Mouse (Mus musculus) hindbrain, embryonic 11.5 days (tissue): ENCODE data around the gene Gm20547. TPM values are rescaled to one million over a fixed set of nuclear protein-coding genes. Genes with fewer than 3 reads are reported as not detected.

Experiments used
- ATAC-seq: fragments of 200-750 bp; cut with Nextera tagmentation; 2 replicates; pipeline ENCODE4 v1.8.0; 2017; ENCODE audit warnings: mild to moderate bottlenecking, moderate TSS enrichment, moderate library complexity; ENCODE audit not compliant: low FRiP score
- DNase-seq: peaks from one replicate; pipeline ENCODE4 v3.0.0-alpha.2; 2015; ENCODE audit warnings: low spot score
- H3K27ac ChIP-seq: fragments of 300-500 bp; sonication (generic); 2 replicates; pipeline ENCODE4 v1.5.1; 2014; ENCODE audit warnings: mild to moderate bottlenecking, low read depth, low read length
- H3K27me3 ChIP-seq: fragments of 300-500 bp; sonication (generic); 2 replicates; pipeline ENCODE4 v1.6.1; 2014; ENCODE audit warnings: mild to moderate bottlenecking, low read length, moderate library complexity, mixed read lengths; ENCODE audit not compliant: control insufficient read depth, insufficient read depth
- H3K36me3 ChIP-seq: fragments of 300-500 bp; sonication (generic); 2 replicates; pipeline ENCODE4 v1.6.1; 2014; ENCODE audit warnings: mild to moderate bottlenecking, low read length, moderate library complexity, mixed read lengths; ENCODE audit not compliant: control insufficient read depth, insufficient read depth
- H3K4me1 ChIP-seq: fragments of 300-500 bp; sonication (generic); replicated peaks from 2 replicates; pipeline ENCODE4 v1.6.1; 2014; ENCODE audit warnings: low read length, mixed read lengths; ENCODE audit not compliant: control insufficient read depth, insufficient read depth
- H3K4me2 ChIP-seq: fragments of 300-500 bp; sonication (generic); replicated peaks from 2 replicates; pipeline ENCODE4 v1.6.1; 2014; ENCODE audit warnings: mild to moderate bottlenecking, low read depth, low read length
- H3K4me3 ChIP-seq: fragments of 300-500 bp; sonication (generic); 2 replicates; pipeline ENCODE4 v1.5.1; 2014; ENCODE audit warnings: low read depth, low read length
- H3K9ac ChIP-seq: fragments of 300-500 bp; sonication (generic); 2 replicates; pipeline ENCODE4 v1.6.1; 2014; ENCODE audit warnings: low read depth, low read length
- H3K9me3 ChIP-seq: fragments of 300-500 bp; sonication (generic); 2 replicates; pipeline ENCODE4 v1.6.1; 2016; ENCODE audit warnings: low read length; ENCODE audit not compliant: control insufficient read depth
- WGBS: fragments of 180-500 bp; shearing (Covaris S2); extraction: QIAGEN DNeasy Blood & Tissue Kit; methylation state at CpG from one replicate; pipeline ENCODE4 v1.1.7; 2014; 5-methylcytosine and 5-hydroxymethylcytosine counted together
- polyA plus RNA-seq: library from polyadenylated mRNA; unstranded; fragments of >200 nt; fragmentation: Nextera tagmentation; extraction: Ambion mirVana; gene quantifications from 2 replicates; pipeline ENCODE4 v1.2.1, GENCODE M21; 2014

The Gm20547 gene
- not detected in 2 replicates for polyA plus RNA-seq

DNA sequence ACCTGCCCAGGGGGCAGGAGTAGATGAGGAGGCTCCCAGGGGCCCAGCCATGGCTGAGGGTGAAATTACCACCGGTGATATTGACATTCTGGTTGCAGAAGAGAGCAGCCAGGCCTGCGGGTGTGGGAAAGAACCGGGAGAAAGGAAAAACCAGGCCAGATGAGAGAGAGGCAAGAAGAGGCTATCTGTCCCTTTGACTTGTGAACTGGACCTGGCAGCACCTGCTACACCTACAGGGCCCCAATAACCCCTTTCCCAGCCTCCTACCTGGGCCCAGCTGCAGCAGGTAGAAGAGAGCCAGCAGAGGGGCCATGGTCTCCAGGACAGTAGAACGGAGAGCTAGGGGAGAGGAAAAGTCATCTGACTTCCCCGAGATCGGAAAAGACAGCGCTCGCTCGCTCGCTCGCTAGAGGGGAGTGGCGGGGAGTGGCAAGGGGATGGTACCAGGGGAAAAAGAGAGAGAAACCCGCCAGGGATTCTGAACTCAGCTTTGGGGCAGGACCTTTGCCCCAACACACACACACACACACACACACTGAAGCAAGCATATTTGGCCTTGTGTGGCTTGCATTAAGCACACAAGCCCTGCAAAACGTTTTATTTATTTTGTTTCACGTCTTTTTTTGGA lies at the start of gene Gm20547:
Gene Gm20547 (minus strand): TSS at position 360 of the 628 bp plus-strand sequence.
- Histone ChIP-seq H3K27ac (no peak within 1 kb of the TSS), H3K4me2 (peak within 1 kb of the TSS; percentile 6; the same call in 1 of the 2 replicates), H3K36me3 (no peaks in the 10 kb centered on the region), H3K9me3 (no peaks in the 10 kb centered on the region), H3K9ac (0 out of 2 replicates have a peak within 1 kb of the TSS, but pooled peaks have one; percentile 15), H3K4me3 (no peak within 1 kb of the TSS), H3K4me1 (no peaks in the 10 kb centered on the region), H3K27me3 (0 out of 2 replicates have a peak, but pooled peaks cover 2% of the 10 kb centered on the region)
- 9% methylated on average over 15 of the region's 15 CpGs for WGBS
- DNase-seq (no peak), ATAC-seq (no peak)

- H3K4me1 ChIP-seq, result 0 out of 2 replicates have a peak, but pooled peaks cover 3% of the 10 kb centered on the region
- peak within 1 kb of the TSS; percentile 69 for H3K4me3 ChIP-seq
- whole genome bisulfite sequencing, result 1% methylated on average over 37 of the region's 38 CpGs
Observed at GRCm38 (mm10) chr17:34931061-34931734, 49.4 kb upstream of the Gm20547 start, which contains the start of gene Neu1. Gene Neu1, plus strand, starts transcription at chr17:34931253.

DNA sequence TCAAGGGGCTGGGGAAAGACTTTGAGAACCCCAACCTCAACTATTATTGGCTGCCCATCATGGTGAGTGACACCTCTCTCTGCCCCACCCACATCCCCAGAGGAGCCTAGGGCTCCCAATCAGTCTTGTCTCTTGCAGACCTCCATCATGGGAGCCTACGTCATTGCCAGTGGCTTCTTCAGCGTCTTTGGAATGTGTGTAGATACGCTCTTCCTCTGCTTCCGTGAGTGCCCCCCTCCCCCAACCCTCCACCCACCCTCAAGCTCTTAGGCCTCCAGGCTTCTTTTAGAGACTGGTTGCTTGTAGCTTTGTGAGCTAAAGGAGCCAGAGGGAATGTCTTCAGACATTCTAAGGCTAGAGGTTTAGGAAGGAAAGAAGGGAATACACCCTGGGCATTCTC lies 47.0 kb upstream of the Gm20547 start:
- no peak overlapping the region for H3K9ac ChIP-seq
- no peaks in the 10 kb centered on the region for H3K9me3 ChIP-seq
- DNase-seq (no peak), ATAC-seq (no peak)
- no peak overlapping the region for H3K27ac ChIP-seq
- H3K4me2 ChIP-seq, result no peak overlapping the region
- H3K4me3 ChIP-seq, result no peak overlapping the region
- 72% methylated on average over 4 of the region's 4 CpGs for WGBS
- no peaks in the 10 kb centered on the region for H3K36me3 ChIP-seq
- no peaks in the 10 kb centered on the region for H3K27me3 ChIP-seq
- 0 out of 2 replicates have a peak, but pooled peaks cover 3% of the 10 kb centered on the region for H3K4me1 ChIP-seq

More at GRCm38 (mm10) chr17:34931061-34931734, 49.4 kb upstream of the Gm20547 start, which contains the start of gene Neu1:
- Histone ChIP-seq H3K4me2 (peak within 1 kb of the TSS; percentile 93), H3K36me3 (no peaks in the 10 kb centered on the region), H3K9ac (peak within 1 kb of the TSS; percentile 75), H3K9me3 (no peaks in the 10 kb centered on the region), H3K27me3 (no peaks in the 10 kb centered on the region), H3K27ac (no peak within 1 kb of the TSS)
- peak; percentile 96 for ATAC-seq
- DNase-seq, result peak; percentile 98

- no peaks in the 10 kb centered on the region for H3K27me3 ChIP-seq
- no peak overlapping the region for H3K27ac ChIP-seq
- H3K9ac ChIP-seq, result no peak overlapping the region
- H3K4me3 ChIP-seq, result no peak overlapping the region
- WGBS, result 87% methylated on average over 18 of the region's 18 CpGs
- DNase-seq (no peak), ATAC-seq (no peak)
- H3K4me2 ChIP-seq, result no peak overlapping the region
- no peaks in the 10 kb centered on the region for H3K9me3 ChIP-seq
- no peaks in the 10 kb centered on the region for H3K36me3 ChIP-seq
- 0 out of 2 replicates have a peak, but pooled peaks cover 3% of the 10 kb centered on the region for H3K4me1 ChIP-seq
Observed at GRCm38 (mm10) chr17:34927306-34928019, 45.6 kb upstream of the Gm20547 start.

DNA sequence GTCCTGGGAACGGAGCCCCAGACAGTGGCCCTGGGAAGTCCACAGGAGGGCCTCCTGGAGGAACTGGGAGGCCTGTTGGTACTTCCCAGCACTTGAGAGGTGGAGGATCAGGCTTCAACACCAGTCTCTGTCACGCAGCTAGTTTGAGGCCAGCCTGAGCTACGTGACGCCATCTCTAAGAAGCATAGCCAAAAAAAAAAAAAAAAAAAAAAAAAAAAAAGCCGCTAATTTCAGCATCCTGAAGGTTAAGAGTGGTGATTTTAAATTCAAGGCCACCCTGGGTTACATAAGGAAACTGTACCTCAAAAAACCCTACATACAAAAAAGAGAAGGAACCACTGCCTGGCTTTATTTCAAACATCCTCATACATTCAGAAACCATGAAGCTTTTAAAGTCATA lies 42.4 kb upstream of the Gm20547 start:
- DNase-seq, result no peak
- Histone ChIP-seq H3K36me3 (no peaks in the 10 kb centered on the region), H3K4me3 (no peak overlapping the region), H3K27ac (no peak overlapping the region), H3K27me3 (no peaks in the 10 kb centered on the region), H3K9ac (no peak overlapping the region), H3K4me2 (no peak overlapping the region), H3K9me3 (no peaks in the 10 kb centered on the region), H3K4me1 (no peaks in the 10 kb centered on the region)
- no peak for ATAC-seq
- 72% methylated on average over 5 of the region's 5 CpGs for WGBS

GRCm38 (mm10) chr17:34922939-34923338 lies 41.1 kb upstream of the Gm20547 start:
- Histone ChIP-seq H3K4me1 (no peaks in the 10 kb centered on the region), H3K27ac (no peak overlapping the region), H3K4me2 (no peak overlapping the region), H3K9me3 (no peaks in the 10 kb centered on the region), H3K27me3 (no peaks in the 10 kb centered on the region), H3K9ac (no peak overlapping the region), H3K36me3 (no peaks in the 10 kb centered on the region), H3K4me3 (no peak overlapping the region)
- DNase-seq (no peak), ATAC-seq (no peak)
- WGBS, result 57% methylated on average over 6 of the region's 6 CpGs

DNA sequence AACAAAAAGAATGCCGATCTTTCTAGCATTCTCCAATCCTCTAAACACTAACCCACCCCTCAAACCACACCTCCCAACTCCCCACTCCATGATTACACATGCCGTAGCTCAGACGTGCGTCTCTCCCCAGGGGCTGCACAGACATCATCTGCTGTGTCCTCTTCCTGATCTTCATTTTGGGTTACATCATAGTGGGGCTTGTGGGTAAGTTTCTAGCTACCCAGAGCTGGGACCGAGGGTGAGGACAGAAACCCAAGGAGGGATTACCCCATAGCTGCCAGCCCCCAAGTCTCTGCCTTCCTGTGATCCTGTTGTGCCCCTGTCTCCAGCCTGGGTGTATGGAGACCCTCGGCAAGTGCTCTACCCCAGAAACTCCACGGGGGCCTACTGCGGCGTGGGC lies 35.3 kb upstream of the Gm20547 start:
- Histone ChIP-seq H3K27ac (no peak overlapping the region), H3K36me3 (peaks cover 9% of the 10 kb centered on the region), H3K9ac (no peak overlapping the region), H3K4me1 (no peaks in the 10 kb centered on the region), H3K4me3 (no peak overlapping the region), H3K27me3 (no peaks in the 10 kb centered on the region), H3K4me2 (no peak overlapping the region), H3K9me3 (no peaks in the 10 kb centered on the region)
- no peak for DNase-seq
- no peak for ATAC-seq
- 81% methylated on average over 9 of the region's 9 CpGs for WGBS

DNA sequence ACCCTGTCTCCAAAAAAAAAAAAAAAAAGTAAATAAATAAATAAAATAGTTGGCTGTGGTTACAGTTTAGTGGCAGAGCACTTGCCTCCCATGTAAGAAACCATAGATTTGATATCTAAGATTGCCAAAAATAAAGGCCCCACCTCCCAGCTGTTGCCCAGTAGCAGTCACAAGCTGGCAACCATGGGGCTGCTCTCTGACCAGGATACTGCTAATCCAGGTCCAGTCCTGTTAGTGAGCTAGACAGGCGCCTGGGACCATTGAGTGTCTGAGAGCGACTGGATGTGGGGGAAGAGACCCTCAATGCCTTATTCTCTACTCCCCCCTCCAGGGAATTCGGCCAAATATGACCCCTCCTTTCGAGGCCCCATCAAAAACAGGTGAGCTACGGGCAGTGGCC lies 34.5 kb upstream of the Gm20547 start:
- no peaks in the 10 kb centered on the region for H3K9me3 ChIP-seq
- H3K4me3 ChIP-seq, result no peak overlapping the region
- peaks cover 18% of the 10 kb centered on the region for H3K36me3 ChIP-seq
- no peaks in the 10 kb centered on the region for H3K4me1 ChIP-seq
- ATAC-seq (no peak), DNase-seq (no peak)
- H3K27me3 ChIP-seq, result no peaks in the 10 kb centered on the region
- H3K4me2 ChIP-seq, result no peak overlapping the region
- H3K27ac ChIP-seq, result no peak overlapping the region
- H3K9ac ChIP-seq, result no peak overlapping the region
- 90% methylated on average over 5 of the region's 5 CpGs for WGBS
